Mouse (Mus musculus) left cerebral cortex, postnatal 36 days (tissue): ENCODE measurements around the gene Lmna. TPM values are rescaled to one million over a fixed set of nuclear protein-coding genes. Genes with fewer than 3 reads are reported as not detected.

Experiments used
- DNase-seq, 2 experiments: peaks; one replicate each; pipeline ENCODE4 v3.0.0; 2021 to 2022; ENCODE audit warnings: low spot score in 2 of 2, mixed read lengths in 1 of 2
- intact Hi-C: fragments of 180-260 bp; cut with DNase I; formaldehyde crosslinking; loops from one replicate; pipeline ENCODE4 v1.15.1; 2025
- total RNA-seq, 2 experiments: library from RNA; stranded (reverse); gene quantifications; 2 replicates each; pipeline ENCODE4 v1.2.3; 2021

Gene Lmna
- total RNA-seq, 2 experiments from 2014 or later: 47.1 to 57.3 TPM

DNA sequence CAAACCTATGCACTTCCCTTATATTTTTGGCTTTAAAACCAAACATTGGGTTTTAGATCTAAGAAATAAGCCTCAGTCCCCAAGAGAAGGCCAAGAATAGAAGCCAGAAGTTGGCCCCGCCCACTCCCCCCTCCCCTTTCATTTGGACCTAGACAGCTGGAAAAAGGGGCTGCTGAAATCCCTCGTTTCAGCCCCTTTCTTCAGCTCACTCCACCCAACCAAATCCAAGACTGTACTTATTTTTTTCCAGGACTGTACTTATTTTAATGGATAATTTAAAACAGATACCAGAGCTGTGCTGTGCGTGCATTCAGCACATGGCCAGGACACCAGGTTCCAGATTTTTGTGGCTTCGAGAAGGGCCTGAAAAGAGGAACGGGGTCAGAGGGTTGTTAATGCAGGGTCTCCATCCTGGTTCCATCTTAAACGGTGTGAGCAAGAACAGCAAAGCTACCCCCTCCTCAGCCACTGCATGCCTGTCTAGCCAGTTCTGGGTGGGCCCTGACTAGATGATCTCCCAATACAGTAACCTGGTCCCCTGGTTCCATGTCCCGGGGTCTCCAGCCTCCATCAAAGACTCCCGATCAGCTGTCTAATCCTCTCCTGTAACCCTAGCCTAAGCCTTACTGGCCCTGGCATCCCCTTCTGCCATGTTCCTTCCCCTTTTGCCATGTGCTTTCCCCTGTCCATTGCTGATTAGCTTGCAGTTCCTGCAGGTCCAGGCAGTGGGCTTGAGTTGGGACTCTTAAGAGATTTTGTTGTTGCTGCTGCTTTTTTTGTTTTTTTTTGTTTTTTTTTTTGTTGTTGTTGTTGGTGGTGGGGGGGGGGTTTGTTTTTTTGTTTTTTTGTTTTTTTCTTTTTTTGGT lies 5.6 kb downstream of the Lmna start:
- DNase-seq: no peak
- intact Hi-C loops: no loop called here

DNA sequence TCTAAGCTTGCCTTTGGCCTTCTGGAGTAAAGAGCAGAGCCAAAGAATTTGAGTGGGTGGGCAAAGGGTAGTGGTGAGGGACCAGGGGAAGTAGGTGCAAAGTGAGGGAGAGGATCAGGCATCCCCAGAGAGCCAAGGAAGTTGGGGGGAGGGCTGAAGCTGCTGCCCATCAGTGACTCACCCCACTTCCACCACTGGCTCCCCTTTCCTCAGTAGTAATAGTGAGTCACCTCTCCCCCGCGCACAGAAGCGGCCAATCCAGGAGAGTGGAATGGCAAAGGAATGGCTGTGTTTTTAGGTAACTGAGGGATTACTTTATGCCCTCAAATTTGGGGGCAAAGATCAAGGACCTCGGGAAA lies 6.3 kb downstream of the Lmna start:
- intact Hi-C loops: no loop called here
- DNase-seq: no peak

GRCm38 (mm10) chr3:88502641-88503504 lies 6.9 kb downstream of the Lmna start:
- DNase-seq: peak; percentile 93
- intact Hi-C loops: no loop called here

- DNase-seq: no peak
- intact Hi-C loops: no loop called here
Measured at GRCm38 (mm10) chr3:88502031-88502571, 7.7 kb downstream of the Lmna start.

DNA sequence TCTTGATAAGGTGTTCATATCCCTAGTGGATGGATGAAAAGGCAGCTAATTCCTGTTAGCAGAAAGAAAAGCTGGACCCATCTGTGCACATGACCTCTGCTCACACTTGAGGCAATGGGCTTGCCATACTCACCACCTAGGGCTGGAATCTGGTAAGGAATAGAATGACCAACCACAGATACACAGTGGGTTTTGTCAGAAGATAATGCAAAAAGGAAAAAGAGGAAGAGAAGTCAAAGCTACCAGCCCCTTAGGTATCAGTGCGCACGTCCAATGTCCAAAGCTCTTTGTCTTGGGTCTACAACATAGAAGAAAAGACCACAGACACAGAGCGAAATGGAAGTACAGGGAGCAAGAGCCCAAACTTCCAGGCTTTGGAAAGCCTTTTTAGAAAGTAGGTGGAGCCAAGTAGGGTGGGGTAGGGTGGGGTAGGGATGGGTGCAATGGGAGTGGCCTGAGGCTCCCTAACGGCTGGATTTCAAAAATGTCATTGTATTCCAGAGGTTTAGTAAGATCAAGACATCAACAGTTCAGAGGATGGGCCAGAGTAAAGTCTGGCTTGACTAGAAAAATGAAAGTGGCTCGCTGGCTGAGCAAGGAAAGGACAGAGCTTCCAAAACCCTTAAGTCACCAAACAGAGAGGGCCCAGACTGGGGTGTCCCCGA lies 8.3 kb downstream of the Lmna start:
- no peak for DNase-seq

GRCm38 (mm10) chr3:88500655-88501365 lies 8.9 kb downstream of the Lmna start:
- intact Hi-C loops: no loop called here
- no peak for DNase-seq

More for the DNA sequence above, 8.3 kb downstream of the Lmna start:
- intact Hi-C loops: no loop called here

- DNase-seq: no peak
Measured at GRCm38 (mm10) chr3:88500087-88500486, 9.7 kb downstream of the Lmna start.

GRCm38 (mm10) chr3:88499580-88499979 lies 10.2 kb downstream of the Lmna start:
- intact Hi-C loops: no loop called here
- no peak for DNase-seq

More at GRCm38 (mm10) chr3:88500087-88500486, 9.7 kb downstream of the Lmna start:
- intact Hi-C loops: no loop called here

GRCm38 (mm10) chr3:88495741-88496415 lies 13.9 kb downstream of the Lmna start:
- no peak for DNase-seq
- intact Hi-C loops: no loop called here

DNA sequence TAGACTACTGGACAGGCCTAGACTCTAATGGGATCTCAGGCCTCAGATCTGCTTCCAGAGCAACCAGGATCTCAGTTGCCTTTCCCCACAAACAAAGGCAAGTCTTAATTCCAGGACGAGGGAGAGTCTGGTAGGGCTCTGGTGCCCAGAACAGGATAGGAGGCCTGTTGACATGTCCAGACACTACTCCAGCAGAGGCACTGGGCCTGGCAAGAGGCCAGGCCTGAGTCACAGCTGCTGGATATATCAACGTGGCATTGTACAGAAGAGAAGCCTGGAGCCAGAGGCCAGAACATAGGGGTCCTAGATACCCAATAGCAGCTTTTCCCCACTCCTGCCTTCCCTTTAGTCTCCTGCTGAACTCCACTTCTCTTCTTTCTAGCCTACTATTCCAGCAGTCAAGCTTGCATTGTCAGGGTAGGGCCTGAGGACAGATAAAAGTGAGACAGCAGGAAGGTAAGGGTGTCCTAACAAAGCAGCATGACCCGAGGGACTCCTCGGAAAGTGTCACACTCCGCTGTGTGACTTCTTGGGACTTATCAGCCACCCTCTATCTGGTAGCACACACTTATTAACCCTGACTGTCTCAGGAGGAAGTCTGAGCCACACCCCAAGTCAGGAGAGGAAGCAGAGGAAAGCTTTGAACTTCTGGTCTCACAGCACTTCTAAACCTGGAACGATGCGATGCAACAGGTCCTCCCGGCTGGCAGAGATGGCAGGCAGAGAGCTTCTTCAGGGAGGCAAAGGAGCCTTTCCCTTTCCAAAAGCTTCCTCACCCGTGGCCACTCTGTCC lies 14.7 kb downstream of the Lmna start:
- no peak for DNase-seq
- intact Hi-C loops: no loop called here

GRCm38 (mm10) chr3:88493706-88494582 lies 15.8 kb downstream of the Lmna start:
- no peak for DNase-seq

GRCm38 (mm10) chr3:88487396-88487795 lies 22.4 kb downstream of the Lmna start:
- intact Hi-C loops: no loop called here
- no peak for DNase-seq

More at GRCm38 (mm10) chr3:88493706-88494582, 15.8 kb downstream of the Lmna start:
- intact Hi-C loops: no loop called here

- intact Hi-C loops: no loop called here
Measured at GRCm38 (mm10) chr3:88486887-88487286, 22.9 kb downstream of the Lmna start.

GRCm38 (mm10) chr3:88486043-88486442 lies 23.7 kb downstream of the Lmna start:
- no peak for DNase-seq
- intact Hi-C loops: no loop called here

More at GRCm38 (mm10) chr3:88486887-88487286, 22.9 kb downstream of the Lmna start:
- DNase-seq: no peak

GRCm38 (mm10) chr3:88484597-88485316 lies 25.0 kb downstream of the Lmna start:
- peak in 1 of 2 experiments; percentile 62 for DNase-seq
- intact Hi-C loops: no loop called here

GRCm38 (mm10) chr3:88483621-88484020 lies 26.1 kb downstream of the Lmna start:
- DNase-seq: peak in 1 of 2 experiments; percentile 65
- intact Hi-C loops: loop anchor here (1.0 to 2.0 kb wide), 2 partner anchors 39 to 43 kb away; no protein-coding TSS in a partner anchor
